11 mouse cellular contexts compared by ENCODE assay signal in the genomic region with DNA sequence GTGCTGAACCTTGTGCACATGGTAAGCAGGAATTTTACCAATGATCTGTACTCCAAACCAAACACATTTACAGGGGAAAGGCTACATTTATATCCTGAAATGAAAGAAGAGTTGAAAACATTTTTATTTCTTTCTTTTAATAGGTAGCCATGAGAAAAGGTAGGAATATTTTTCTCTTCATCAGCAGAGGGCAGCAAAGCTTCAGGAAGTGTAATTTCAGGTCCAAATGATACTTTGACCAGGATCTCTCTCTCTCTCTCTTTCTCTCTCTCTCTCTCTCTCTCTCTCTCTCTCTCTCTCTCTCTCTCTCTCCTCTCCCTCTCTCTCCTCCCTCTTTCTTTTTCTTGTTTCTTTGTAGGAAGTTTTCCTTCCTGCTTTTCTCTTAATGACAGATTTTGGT.
A peak's percentile ranks its signal among the peaks of the same experiment; 100 is the strongest.
DNase-seq lines count a peak whose midpoint lies in the region; ATAC-seq and TF ChIP-seq lines count a peak whose summit lies in the region.
"Had no signal": no experiment of that assay in that cellular context is flagged by ENCODE, and none has a peak within 500 bp of the region (broad histone marks: within the 10 kb centered on the region; RNA-seq: fewer than 3 reads in every experiment).

No protein-coding gene starts in this region.

- H3K4me2 ChIP-seq in hindbrain, embryonic 11.5 days (replicated peaks; ENCODE audit: low read depth, low read length) = no peak overlapping the region
- no peak overlapping the region for H3K4me2 ChIP-seq in hindbrain, embryonic 13.5 days
- H3K4me2 ChIP-seq in midbrain, embryonic 14.5 days (ENCODE audit: low read length) = no peak overlapping the region
- H3K4me2 ChIP-seq in midbrain, embryonic 16.5 days (ENCODE audit: low read length) = no peak overlapping the region
- no peak overlapping the region for H3K4me2 ChIP-seq in stomach, postnatal 0 days (replicated peaks; ENCODE audit: low read depth)
- H3K4me2 ChIP-seq: liver, embryonic 15.5 days had no signal

- H3K36me3 ChIP-seq in hindbrain, embryonic 11.5 days (ENCODE audit: control insufficient read depth, insufficient read depth, low read length) = no peaks in the 10 kb centered on the region
- H3K36me3 ChIP-seq in hindbrain, embryonic 13.5 days = no peaks in the 10 kb centered on the region
- no peaks in the 10 kb centered on the region for H3K36me3 ChIP-seq in midbrain, embryonic 14.5 days (ENCODE audit: control insufficient read depth, insufficient read depth, low read length)
- H3K36me3 ChIP-seq in midbrain, embryonic 16.5 days (ENCODE audit: control insufficient read depth, insufficient read depth, low read length) = no peaks in the 10 kb centered on the region
- H3K36me3 ChIP-seq in stomach, postnatal 0 days (ENCODE audit: control insufficient read depth, insufficient read depth, low read length) = no peaks in the 10 kb centered on the region
- H3K36me3 ChIP-seq in heart, embryonic 10.5 days = no peaks in the 10 kb centered on the region
- H3K36me3 ChIP-seq: liver, embryonic 15.5 days had no signal

- no peak for ATAC-seq in hindbrain, embryonic 11.5 days (ENCODE audit: low FRiP score)
- no peak for ATAC-seq in hindbrain, embryonic 13.5 days (ENCODE audit: low FRiP score)
- no peak for ATAC-seq in midbrain, embryonic 14.5 days (ENCODE audit: low FRiP score, low TSS enrichment)
- no peak for ATAC-seq in midbrain, embryonic 16.5 days
- ATAC-seq in common myeloid progenitor, adult 5-6 weeks (replicated peaks; ENCODE audit: low read depth, poor library complexity, severe bottlenecking) = peak; percentile 65; the same call in 1 of the 2 replicates
- ATAC-seq in stomach, postnatal 0 days (ENCODE audit: low FRiP score, low TSS enrichment) = no peak
- ATAC-seq: inflammation-experienced regulatory T-cells, adult 6 months had no signal

- H3K27me3 ChIP-seq in hindbrain, embryonic 11.5 days (ENCODE audit: control insufficient read depth, insufficient read depth, low read length) = no peaks in the 10 kb centered on the region
- no peaks in the 10 kb centered on the region for H3K27me3 ChIP-seq in hindbrain, embryonic 13.5 days
- no peaks in the 10 kb centered on the region for H3K27me3 ChIP-seq in midbrain, embryonic 14.5 days (ENCODE audit: control insufficient read depth, insufficient read depth, low read length)
- no peaks in the 10 kb centered on the region for H3K27me3 ChIP-seq in midbrain, embryonic 16.5 days (ENCODE audit: control insufficient read depth, insufficient read depth, low read depth, low read length)
- no peaks in the 10 kb centered on the region for H3K27me3 ChIP-seq in stomach, postnatal 0 days (ENCODE audit: control insufficient read depth, insufficient read depth, low read length)
- no peaks in the 10 kb centered on the region for H3K27me3 ChIP-seq in heart, embryonic 10.5 days (ENCODE audit: insufficient read depth, poor library complexity, severe bottlenecking)
- H3K27me3 ChIP-seq: liver, embryonic 15.5 days had no signal

- DNase-seq in hindbrain, embryonic 11.5 days (ENCODE audit: low spot score) = peak; percentile 52
- DNase-seq in midbrain, embryonic 14.5 days = peak; percentile 84
- no peak for DNase-seq in stomach, postnatal 0 days (ENCODE audit: low spot score)
- no peak for DNase-seq in kidney, postnatal 14 days
- no peak for DNase-seq in heart, embryonic 10.5 days (ENCODE audit: low spot score)

- TF ChIP-seq EP300 in stomach, postnatal 0 days (optimal IDR thresholded peaks at IDR 0.05) = no peak

- no peaks in the 10 kb centered on the region for H3K4me1 ChIP-seq in hindbrain, embryonic 11.5 days (replicated peaks; ENCODE audit: control insufficient read depth, insufficient read depth, low read length)
- no peaks in the 10 kb centered on the region for H3K4me1 ChIP-seq in hindbrain, embryonic 13.5 days (replicated peaks)
- H3K4me1 ChIP-seq in midbrain, embryonic 14.5 days (ENCODE audit: control insufficient read depth, insufficient read depth, low read length) = no peaks in the 10 kb centered on the region
- H3K4me1 ChIP-seq in midbrain, embryonic 16.5 days (ENCODE audit: control insufficient read depth, insufficient read depth, low read length) = no peaks in the 10 kb centered on the region
- no peaks in the 10 kb centered on the region for H3K4me1 ChIP-seq in stomach, postnatal 0 days (replicated peaks; ENCODE audit: control insufficient read depth, insufficient read depth)
- no peaks in the 10 kb centered on the region for H3K4me1 ChIP-seq in heart, embryonic 10.5 days
- H3K4me1 ChIP-seq: liver, embryonic 15.5 days had no signal

- TF ChIP-seq CTCF in stomach, postnatal 0 days (IDR thresholded peaks at IDR 0.05; ENCODE audit: low read depth) = peak; percentile 75

- H3K27ac ChIP-seq in hindbrain, embryonic 11.5 days (ENCODE audit: low read depth, low read length) = no peak overlapping the region
- H3K27ac ChIP-seq in hindbrain, embryonic 13.5 days = no peak overlapping the region
- H3K27ac ChIP-seq in midbrain, embryonic 14.5 days (replicated peaks; ENCODE audit: low read depth, low read length) = no peak overlapping the region
- no peak overlapping the region for H3K27ac ChIP-seq in midbrain, embryonic 16.5 days (ENCODE audit: low read length)
- no peak overlapping the region for H3K27ac ChIP-seq in stomach, postnatal 0 days (replicated peaks)
- H3K27ac ChIP-seq in heart, embryonic 10.5 days = no peak overlapping the region
- H3K27ac ChIP-seq: liver, embryonic 15.5 days had no signal

- no peak overlapping the region for H3K4me3 ChIP-seq in hindbrain, embryonic 11.5 days (ENCODE audit: low read depth, low read length)
- no peak overlapping the region for H3K4me3 ChIP-seq in hindbrain, embryonic 13.5 days
- H3K4me3 ChIP-seq in midbrain, embryonic 14.5 days (replicated peaks; ENCODE audit: low read depth, low read length) = no peak overlapping the region
- no peak overlapping the region for H3K4me3 ChIP-seq in midbrain, embryonic 16.5 days (ENCODE audit: low read depth, low read length)
- H3K4me3 ChIP-seq in stomach, postnatal 0 days (ENCODE audit: low read depth, low read length) = no peak overlapping the region
- no peak overlapping the region for H3K4me3 ChIP-seq in heart, embryonic 10.5 days
- H3K4me3 ChIP-seq: liver, embryonic 15.5 days; myocyte had no signal

- H3K9me3 ChIP-seq in hindbrain, embryonic 11.5 days (ENCODE audit: control insufficient read depth, low read length) = no peaks in the 10 kb centered on the region
- no peaks in the 10 kb centered on the region for H3K9me3 ChIP-seq in hindbrain, embryonic 13.5 days
- H3K9me3 ChIP-seq in midbrain, embryonic 14.5 days (ENCODE audit: control insufficient read depth, low read length) = no peaks in the 10 kb centered on the region
- H3K9me3 ChIP-seq in midbrain, embryonic 16.5 days (replicated peaks; ENCODE audit: control insufficient read depth, low read length, poor library complexity, severe bottlenecking) = no peaks in the 10 kb centered on the region
- H3K9me3 ChIP-seq in stomach, postnatal 0 days (ENCODE audit: control insufficient read depth, low read length) = no peaks in the 10 kb centered on the region
- no peaks in the 10 kb centered on the region for H3K9me3 ChIP-seq in heart, embryonic 10.5 days
- H3K9me3 ChIP-seq: liver, embryonic 15.5 days had no signal

- no peak overlapping the region for H3K9ac ChIP-seq in hindbrain, embryonic 11.5 days (ENCODE audit: low read depth, low read length)
- no peak overlapping the region for H3K9ac ChIP-seq in hindbrain, embryonic 13.5 days
- H3K9ac ChIP-seq in midbrain, embryonic 14.5 days (replicated peaks; ENCODE audit: low read length) = no peak overlapping the region
- no peak overlapping the region for H3K9ac ChIP-seq in midbrain, embryonic 16.5 days (ENCODE audit: low read depth, low read length)
- no peak overlapping the region for H3K9ac ChIP-seq in stomach, postnatal 0 days (ENCODE audit: low read length)
- H3K9ac ChIP-seq: liver, embryonic 15.5 days had no signal

Comparison
In these comparisons a context has a peak if more than half of its experiments do, and no peak if none do; other contexts are left out.
1. DNase-seq: peak in hindbrain, embryonic 11.5 days (single experiment) and midbrain, embryonic 14.5 days (single experiment); none in stomach, postnatal 0 days (single experiment), kidney, postnatal 14 days (single experiment) and heart, embryonic 10.5 days (single experiment).